Mouse (Mus musculus): ENCODE measurements at regions not wholly inside any gene's neighbourhood (a gene's known extent, or its start where the extent isn't known, plus 50 kb on each side); places are given as distances from the start of the nearest gene placed in this dataset.

DNA sequence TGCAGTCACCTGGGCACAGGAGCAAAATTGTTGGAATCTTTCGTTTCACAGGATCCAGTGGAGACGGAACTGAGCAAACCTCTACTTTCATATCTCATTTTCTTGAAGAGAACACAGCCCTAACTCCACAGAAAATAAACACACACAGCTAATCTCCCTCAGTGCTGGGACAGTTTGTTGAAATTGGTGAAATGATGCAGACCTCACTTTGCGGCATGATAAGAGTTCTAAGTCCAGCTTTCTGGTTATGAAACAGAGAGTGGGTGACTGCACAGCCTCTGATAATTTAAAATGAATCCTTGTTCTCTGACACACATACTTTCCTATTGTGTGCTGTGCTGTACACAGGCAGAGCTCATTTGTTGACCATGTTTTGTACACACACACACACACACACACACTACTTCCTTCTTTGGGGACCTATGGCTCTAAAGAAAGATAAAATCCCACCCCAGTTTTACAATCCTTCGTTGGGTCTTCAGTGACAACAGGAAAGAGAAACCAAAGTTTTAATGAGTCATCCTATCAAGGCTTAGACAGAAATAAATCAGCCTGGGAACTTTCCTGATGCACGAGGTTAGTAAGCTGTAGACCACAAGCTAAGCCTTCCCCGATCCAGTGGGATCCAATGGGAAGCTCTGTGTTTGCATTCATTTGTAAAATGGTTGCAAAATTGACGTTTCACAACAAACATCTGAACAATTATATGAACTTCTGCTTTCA is 125.3 kb upstream of the Tbx20 start:
- Histone ChIP-seq H3K36me3 (no peaks in the 10 kb centered on the region), H3K27ac (no peak overlapping the region), H3K9me3 (replicated peaks) (no peaks in the 10 kb centered on the region), H3K4me3 (no peak overlapping the region), H3K4me1 (no peaks in the 10 kb centered on the region), H3K4me2 (replicated peaks) (no peak overlapping the region), H3K9ac (no peak overlapping the region), H3K27me3 (no peaks in the 10 kb centered on the region)
- no peak for ATAC-seq (ENCODE audit: low FRiP score)
- WGBS = 87% methylated on average over 7 of the region's 7 CpGs

- peaks cover 1% of the 10 kb centered on the region for H3K4me1 ChIP-seq
- no peak overlapping the region for H3K4me3 ChIP-seq
- no peaks in the 10 kb centered on the region; the same call in 1 of the 2 replicates for H3K27me3 ChIP-seq
- H3K9me3 ChIP-seq (replicated peaks) = no peaks in the 10 kb centered on the region
- no peak overlapping the region for H3K9ac ChIP-seq
- ATAC-seq (ENCODE audit: low FRiP score) = no peak
- H3K36me3 ChIP-seq = no peaks in the 10 kb centered on the region
- H3K27ac ChIP-seq = no peak overlapping the region
- no peak overlapping the region for H3K4me2 ChIP-seq (replicated peaks)
- WGBS = 71% methylated on average over 5 of the region's 5 CpGs
These were observed 129.6 kb upstream of the Tbx20 start for GRCm38 (mm10) chr9:24903706-24904105.

DNA sequence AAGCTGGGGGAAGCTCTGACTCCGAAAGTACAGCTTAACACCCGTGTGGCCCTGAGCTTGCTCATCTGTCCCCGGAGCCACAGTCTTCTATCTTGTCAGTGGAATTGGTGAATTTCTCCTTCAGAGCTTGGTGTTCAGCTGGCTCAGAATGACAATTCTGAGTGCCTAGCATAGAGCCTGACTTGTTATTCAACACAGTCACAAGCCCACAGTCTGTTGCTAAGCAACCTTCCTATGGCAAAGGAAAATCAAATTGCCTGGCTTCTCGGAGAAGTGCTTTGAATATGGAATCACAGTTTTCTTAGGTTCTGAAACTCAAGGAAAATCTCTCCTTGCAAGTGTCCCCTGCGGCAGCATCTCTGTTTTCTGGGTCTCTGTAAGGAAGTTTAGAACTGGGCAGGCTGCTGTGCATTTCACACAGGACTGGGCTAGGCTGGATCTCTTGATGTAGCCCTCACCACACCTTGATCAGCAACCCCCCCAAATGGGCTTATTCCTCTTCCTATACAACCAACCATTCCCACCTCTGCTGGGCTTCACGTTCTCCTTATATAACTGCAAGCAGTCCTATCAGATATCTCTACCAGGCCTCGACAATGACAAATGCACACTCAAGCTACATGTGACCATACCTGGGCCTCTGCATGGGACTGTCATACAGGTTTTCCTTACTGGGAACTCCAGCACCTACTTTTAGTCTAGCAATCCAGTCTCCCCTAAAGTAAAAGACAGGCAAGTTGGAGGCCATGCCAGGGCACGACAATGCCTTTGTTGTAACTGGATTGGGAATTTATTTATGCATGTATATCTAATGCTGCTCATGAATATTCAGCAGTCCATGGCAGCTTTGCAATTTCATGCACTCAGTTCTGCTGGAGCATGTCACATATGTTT is 135.2 kb upstream of the Tbx20 start:
- Histone ChIP-seq H3K27ac (peak overlapping the region; percentile 26; the same call in 1 of the 2 replicates), H3K4me3 (no peak overlapping the region), H3K36me3 (no peaks in the 10 kb centered on the region), H3K27me3 (no peaks in the 10 kb centered on the region; the same call in 1 of the 2 replicates), H3K4me1 (peaks cover 14% of the 10 kb centered on the region), H3K9ac (no peak overlapping the region), H3K9me3 (replicated peaks) (no peaks in the 10 kb centered on the region), H3K4me2 (replicated peaks) (peak overlapping the region; percentile 9; the same call in 1 of the 2 replicates)
- WGBS = 43% methylated on average over 8 of the region's 8 CpGs
- peak; percentile 74 for ATAC-seq (ENCODE audit: low FRiP score)

DNA sequence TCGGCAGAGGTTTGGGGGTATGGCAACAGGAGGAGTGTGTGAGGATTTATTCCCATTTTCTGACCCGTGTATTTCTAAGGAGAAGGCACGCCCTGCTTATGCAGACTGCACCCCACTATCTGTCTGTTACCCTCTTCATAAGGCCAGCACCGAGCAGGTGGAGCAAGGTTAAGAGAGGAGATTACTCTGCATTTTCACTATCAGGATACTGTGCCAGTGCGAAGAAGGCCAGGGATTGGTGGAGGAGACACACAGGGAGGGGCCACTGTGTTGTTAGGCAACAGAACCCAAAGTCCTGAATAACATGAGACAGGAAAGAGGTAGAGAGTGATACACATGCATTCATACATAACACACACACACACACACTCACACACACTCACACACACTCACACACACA is 136.6 kb upstream of the Tbx20 start:
- H3K4me1 ChIP-seq = peaks cover 14% of the 10 kb centered on the region
- H3K9ac ChIP-seq = no peak overlapping the region
- H3K36me3 ChIP-seq = no peaks in the 10 kb centered on the region
- no peaks in the 10 kb centered on the region for H3K9me3 ChIP-seq (replicated peaks)
- no peak overlapping the region for H3K4me3 ChIP-seq
- no peak overlapping the region for H3K4me2 ChIP-seq (replicated peaks)
- WGBS = 78% methylated on average over 5 of the region's 5 CpGs
- no peak overlapping the region for H3K27ac ChIP-seq
- ATAC-seq (ENCODE audit: low FRiP score) = no peak
- no peaks in the 10 kb centered on the region; the same call in 1 of the 2 replicates for H3K27me3 ChIP-seq

DNA sequence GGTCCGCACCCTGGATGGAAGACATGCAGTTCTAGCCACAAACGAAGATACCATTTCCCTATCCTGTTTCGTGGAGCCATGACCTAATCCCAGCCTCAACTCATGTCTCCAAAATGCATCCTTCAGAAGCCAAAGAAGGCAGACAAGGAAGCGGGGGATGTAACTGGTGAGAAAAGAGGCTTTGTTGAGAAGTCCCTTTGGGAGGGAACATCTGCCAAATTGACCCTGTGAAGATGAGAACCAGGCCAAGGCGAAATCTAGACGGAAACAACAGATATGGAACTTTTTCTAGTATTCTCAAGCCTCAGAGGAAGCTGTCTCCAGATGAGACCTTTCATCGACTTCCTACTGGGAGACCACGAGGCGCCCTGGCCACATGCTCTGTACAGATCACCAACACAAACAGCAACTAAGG is 145.9 kb upstream of the Tbx20 start:
- Histone ChIP-seq H3K9ac (no peak overlapping the region), H3K4me3 (no peak overlapping the region), H3K36me3 (no peaks in the 10 kb centered on the region), H3K27me3 (no peaks in the 10 kb centered on the region), H3K4me1 (no peaks in the 10 kb centered on the region; the same call in 1 of the 2 replicates), H3K9me3 (replicated peaks) (no peaks in the 10 kb centered on the region), H3K27ac (no peak overlapping the region), H3K4me2 (replicated peaks) (no peak overlapping the region)
- ATAC-seq (ENCODE audit: low FRiP score) = no peak
- 84% methylated on average over 9 of the region's 9 CpGs for WGBS

DNA sequence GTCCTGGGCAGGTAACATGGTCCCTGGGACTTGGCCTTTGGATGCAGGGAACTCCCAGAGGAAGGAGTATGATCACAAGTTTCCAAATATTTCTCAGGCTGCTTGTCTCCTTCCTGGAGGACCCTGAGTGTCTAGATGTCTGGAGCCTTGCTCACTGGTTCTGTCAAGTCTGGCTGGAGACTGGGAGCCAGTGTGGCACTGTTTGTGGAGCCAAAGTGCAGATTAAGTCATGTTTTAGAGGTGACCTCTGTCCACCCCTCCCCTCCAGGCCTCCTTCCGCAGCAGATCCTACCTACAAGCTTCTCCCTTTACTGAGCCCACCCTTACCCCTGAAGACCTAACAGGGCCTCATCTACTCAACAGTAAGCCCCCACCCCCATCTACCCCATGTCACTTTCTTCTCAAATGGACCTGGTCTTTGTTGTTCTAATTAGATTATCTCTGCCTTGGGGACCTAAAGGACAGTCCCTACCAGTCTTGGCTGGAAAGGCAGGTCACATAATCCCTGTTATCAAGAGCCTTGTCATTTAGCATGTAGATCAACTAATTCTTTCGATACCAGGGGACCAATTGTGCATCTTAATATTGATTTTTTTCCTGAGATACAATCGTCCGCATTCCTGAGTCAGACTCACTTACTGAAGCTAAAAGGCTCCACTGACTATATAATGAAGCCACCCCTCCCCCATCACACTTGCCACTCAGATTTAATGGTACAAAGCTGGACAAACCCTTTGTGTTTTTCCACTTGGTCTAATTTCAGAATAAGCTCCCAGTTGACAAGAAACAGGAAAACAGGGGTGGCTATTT is 148.2 kb upstream of the Tbx20 start:
- Histone ChIP-seq H3K27ac (no peak overlapping the region), H3K27me3 (no peaks in the 10 kb centered on the region), H3K4me1 (no peaks in the 10 kb centered on the region; the same call in 1 of the 2 replicates), H3K36me3 (no peaks in the 10 kb centered on the region), H3K9me3 (replicated peaks) (no peaks in the 10 kb centered on the region), H3K9ac (no peak overlapping the region), H3K4me2 (replicated peaks) (no peak overlapping the region), H3K4me3 (no peak overlapping the region)
- WGBS = 60% methylated on average over 4 of the region's 4 CpGs
- ATAC-seq (ENCODE audit: low FRiP score) = no peak

DNA sequence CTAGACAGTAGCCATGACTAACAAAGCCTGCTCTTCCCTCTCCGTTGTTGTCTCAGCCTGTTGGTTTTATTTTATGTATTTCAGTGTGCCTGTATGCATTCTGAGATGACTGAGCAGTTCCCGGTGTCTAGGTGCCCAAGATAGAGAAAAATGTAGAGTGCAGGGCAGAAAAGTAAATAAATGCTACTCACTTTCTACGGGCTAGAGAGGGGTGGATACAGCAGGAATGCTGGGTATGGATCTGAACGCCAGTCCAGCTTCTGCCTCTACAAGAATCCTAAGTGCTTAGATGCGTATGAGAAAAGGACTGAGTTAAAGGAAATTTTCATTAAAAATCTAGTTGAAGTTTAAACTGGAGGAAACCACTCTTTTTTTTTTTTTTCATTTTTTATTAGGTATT is 149.4 kb upstream of the Tbx20 start:
- no peaks in the 10 kb centered on the region for H3K36me3 ChIP-seq
- no peaks in the 10 kb centered on the region for H3K27me3 ChIP-seq
- H3K4me3 ChIP-seq = no peak overlapping the region
- H3K4me1 ChIP-seq = no peaks in the 10 kb centered on the region; the same call in 1 of the 2 replicates
- no peak overlapping the region for H3K4me2 ChIP-seq (replicated peaks)
- no peak for ATAC-seq (ENCODE audit: low FRiP score)
- WGBS = 89% methylated on average over 5 of the region's 5 CpGs
- H3K9me3 ChIP-seq (replicated peaks) = no peaks in the 10 kb centered on the region
- no peak overlapping the region for H3K27ac ChIP-seq
- no peak overlapping the region for H3K9ac ChIP-seq

GRCm38 (mm10) chr9:24937731-24938130 is 151.5 kb upstream of the Gm10181 start:
- Histone ChIP-seq H3K4me3 (no peak overlapping the region), H3K27ac (no peak overlapping the region), H3K4me2 (replicated peaks) (no peak overlapping the region), H3K36me3 (no peaks in the 10 kb centered on the region), H3K27me3 (no peaks in the 10 kb centered on the region), H3K4me1 (no peaks in the 10 kb centered on the region), H3K9me3 (replicated peaks) (no peaks in the 10 kb centered on the region), H3K9ac (no peak overlapping the region)
- 56% methylated on average over 3 of the region's 3 CpGs for WGBS
- ATAC-seq (ENCODE audit: low FRiP score) = no peak

DNA sequence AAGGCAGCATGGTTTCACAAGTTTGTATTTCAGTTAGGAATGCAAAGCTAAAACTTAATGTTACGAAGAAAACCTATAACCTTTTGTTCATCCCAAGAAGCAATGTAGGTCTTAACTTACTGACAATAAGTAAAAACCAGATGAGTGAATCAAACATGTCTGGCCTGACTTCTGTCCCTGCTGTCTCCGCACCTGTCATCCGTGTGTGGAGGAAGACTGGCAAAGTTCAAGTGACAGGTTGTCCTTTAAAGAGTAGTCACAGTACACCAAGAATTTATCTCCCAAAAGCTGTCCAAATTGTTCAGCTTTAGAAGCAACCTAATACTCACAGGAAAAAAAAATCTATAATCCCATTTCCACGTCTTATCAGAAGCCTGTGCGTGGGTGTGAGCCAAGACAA is 146.3 kb upstream of the Gm10181 start:
- 88% methylated on average over 5 of the region's 5 CpGs for WGBS
- Histone ChIP-seq H3K36me3 (no peaks in the 10 kb centered on the region), H3K4me3 (no peak overlapping the region), H3K4me2 (replicated peaks) (no peak overlapping the region), H3K9me3 (replicated peaks) (no peaks in the 10 kb centered on the region), H3K4me1 (peaks cover 5% of the 10 kb centered on the region), H3K27me3 (no peaks in the 10 kb centered on the region), H3K27ac (no peak overlapping the region), H3K9ac (no peak overlapping the region)
- ATAC-seq (ENCODE audit: low FRiP score) = no peak

- Histone ChIP-seq H3K36me3 (no peaks in the 10 kb centered on the region), H3K9me3 (replicated peaks) (no peaks in the 10 kb centered on the region), H3K4me1 (peaks cover 5% of the 10 kb centered on the region), H3K9ac (no peak overlapping the region), H3K4me2 (replicated peaks) (no peak overlapping the region), H3K27ac (no peak overlapping the region), H3K27me3 (no peaks in the 10 kb centered on the region), H3K4me3 (no peak overlapping the region)
- WGBS = 14% methylated on average over 6 of the region's 6 CpGs
- 0 out of 2 replicates have a peak, but pooled peaks have one; percentile 38 for ATAC-seq (ENCODE audit: low FRiP score)
These were observed 145.4 kb upstream of the Gm10181 start for GRCm38 (mm10) chr9:24943830-24944229.

GRCm38 (mm10) chr9:24952516-24952915 is 136.7 kb upstream of the Gm10181 start:
- Histone ChIP-seq H3K9me3 (replicated peaks) (no peaks in the 10 kb centered on the region), H3K36me3 (no peaks in the 10 kb centered on the region), H3K27ac (no peak overlapping the region), H3K27me3 (peaks cover 7% of the 10 kb centered on the region; the same call in 1 of the 2 replicates), H3K4me1 (peaks cover 4% of the 10 kb centered on the region; the same call in 1 of the 2 replicates), H3K9ac (no peak overlapping the region), H3K4me2 (replicated peaks) (0 out of 2 replicates have a peak overlapping the region, but pooled peaks have one; percentile 8), H3K4me3 (no peak overlapping the region)
- ATAC-seq (ENCODE audit: low FRiP score) = no peak
- WGBS = 31% methylated on average over 23 of the region's 23 CpGs

DNA sequence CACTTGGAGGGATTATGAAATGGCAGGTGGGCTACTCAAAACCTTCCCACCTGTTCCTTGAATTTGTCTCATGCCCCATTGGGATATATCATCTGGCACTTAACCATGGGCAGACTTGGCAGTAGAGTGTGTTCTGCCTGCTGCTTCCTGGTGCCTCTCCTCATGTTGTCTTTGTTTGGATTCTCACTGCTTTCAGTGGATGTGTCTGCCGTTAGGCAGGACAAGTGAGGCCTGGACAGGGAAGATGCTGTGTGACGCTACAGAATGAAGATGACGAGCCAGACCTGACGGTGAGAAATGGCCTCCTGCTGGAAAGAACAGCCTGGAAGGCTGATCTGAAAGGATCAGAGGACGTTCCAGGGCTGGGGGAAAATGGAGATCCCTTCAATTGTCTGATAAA is 133.6 kb upstream of the Gm10181 start:
- Histone ChIP-seq H3K9ac (no peak overlapping the region), H3K4me1 (peaks cover 4% of the 10 kb centered on the region; the same call in 1 of the 2 replicates), H3K4me3 (no peak overlapping the region), H3K9me3 (replicated peaks) (no peaks in the 10 kb centered on the region), H3K4me2 (replicated peaks) (no peak overlapping the region), H3K36me3 (no peaks in the 10 kb centered on the region), H3K27ac (no peak overlapping the region), H3K27me3 (peaks cover 7% of the 10 kb centered on the region; the same call in 1 of the 2 replicates)
- no peak for ATAC-seq (ENCODE audit: low FRiP score)
- 39% methylated on average over 5 of the region's 5 CpGs for WGBS

Measured in hindbrain, embryonic 12.5 days (tissue).